Mouse (Mus musculus) A20 (cell line): Measurements from ENCODE around the gene Lrrc9.

Source experiments
- DNase-seq: peaks from one replicate; pipeline ENCODE4 v3.0.0-alpha.2; 2011; ENCODE audit warnings: low read depth, low spot score

Gene Lrrc9

DNA sequence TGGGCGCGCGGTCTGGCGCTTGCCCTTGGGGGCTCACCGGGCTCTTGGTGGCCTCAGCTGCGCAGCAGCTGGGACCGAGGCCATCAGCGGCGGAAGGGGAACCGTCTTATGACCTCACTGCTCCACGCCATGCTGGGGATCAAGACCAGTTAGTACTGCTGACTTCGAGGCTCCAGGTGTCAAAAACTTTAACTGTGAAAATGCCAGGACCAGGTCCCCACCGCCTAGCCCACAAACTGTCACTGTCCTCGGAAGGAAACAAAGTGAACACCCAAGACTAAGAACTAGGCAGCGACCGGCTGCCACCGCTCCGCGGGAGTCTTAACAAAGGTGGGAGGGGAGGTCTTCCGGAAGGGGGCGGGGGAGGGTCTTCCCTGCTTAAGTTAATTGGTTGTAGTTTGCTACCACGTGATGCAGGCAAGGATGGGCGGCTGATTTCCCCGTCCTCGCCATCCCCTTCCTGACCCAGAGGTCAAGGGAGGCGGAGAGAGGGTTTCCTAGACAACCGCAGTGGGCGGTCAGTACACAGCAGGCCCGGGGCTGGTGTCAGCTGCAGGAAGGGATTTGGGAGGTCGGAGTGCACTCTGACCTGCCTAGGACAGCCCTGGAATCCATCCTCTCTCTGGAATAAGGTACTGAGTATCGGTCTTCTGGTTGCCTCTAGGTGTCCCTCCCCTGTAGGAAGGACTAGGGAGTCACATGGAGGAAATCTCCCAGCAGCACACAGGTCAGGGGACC lies at the start of gene Lrrc9:
Gene Lrrc9 (plus strand): TSS at position 28 of the 738 bp plus-strand sequence.
- no peak for DNase-seq

DNA sequence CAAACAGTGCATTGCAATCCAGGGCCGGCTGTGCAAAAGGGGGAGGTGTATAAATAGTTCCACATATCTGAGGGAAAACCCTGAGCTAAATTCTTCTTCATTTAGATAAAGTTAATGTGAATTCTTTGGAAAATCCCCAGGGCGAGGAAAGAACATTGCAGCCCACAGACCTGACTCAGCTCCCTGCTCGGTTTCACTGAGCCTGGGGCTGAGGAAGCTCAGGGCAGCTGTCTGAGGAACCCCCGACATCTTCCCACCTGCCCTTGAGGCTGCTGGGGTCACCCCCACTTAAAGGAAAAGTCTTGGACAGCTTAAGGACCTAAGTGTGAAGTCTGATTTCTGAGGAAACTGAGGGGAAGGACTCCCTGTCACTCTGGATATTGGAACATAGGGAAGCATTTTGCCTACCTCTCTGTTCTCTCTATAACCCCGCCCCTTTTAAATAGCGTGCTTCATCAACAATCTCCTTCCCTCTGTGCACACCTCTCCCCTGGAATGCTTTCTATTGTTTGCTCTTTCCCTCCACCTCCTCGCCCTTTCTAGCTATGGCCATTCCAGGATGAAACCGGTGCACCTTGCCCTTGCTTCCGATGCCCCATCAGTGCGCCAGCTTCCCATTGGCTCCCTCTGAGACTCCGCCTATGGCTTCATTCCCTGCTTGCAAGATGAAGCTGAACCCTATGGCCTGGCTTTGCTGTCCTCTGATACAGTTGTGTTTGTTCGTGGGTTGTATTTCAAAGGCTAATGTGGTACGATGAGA lies 48.4 kb upstream of the Lrrc9 start:
- DNase-seq: no peak

DNA sequence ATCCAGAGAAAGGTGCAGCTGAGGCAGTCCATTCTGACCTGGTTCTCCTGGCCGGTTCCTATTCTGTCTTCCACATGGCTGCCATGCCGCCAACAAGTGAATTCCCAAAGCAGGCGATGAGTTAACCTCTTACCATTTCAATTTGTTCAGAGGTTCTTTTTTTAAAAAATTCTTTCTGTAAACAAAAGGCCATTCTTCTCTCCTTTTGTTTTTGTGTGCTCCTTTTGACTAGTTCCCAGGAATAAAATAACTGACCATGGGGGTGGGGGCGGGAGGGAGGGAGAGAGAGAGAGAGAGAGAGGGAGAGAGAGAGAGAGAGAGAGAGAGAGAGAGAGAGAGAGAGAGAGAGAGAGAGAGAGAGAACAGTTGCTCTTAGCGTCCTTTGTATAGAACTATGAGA lies 36.6 kb upstream of the Lrrc9 start:
- no peak for DNase-seq

DNA sequence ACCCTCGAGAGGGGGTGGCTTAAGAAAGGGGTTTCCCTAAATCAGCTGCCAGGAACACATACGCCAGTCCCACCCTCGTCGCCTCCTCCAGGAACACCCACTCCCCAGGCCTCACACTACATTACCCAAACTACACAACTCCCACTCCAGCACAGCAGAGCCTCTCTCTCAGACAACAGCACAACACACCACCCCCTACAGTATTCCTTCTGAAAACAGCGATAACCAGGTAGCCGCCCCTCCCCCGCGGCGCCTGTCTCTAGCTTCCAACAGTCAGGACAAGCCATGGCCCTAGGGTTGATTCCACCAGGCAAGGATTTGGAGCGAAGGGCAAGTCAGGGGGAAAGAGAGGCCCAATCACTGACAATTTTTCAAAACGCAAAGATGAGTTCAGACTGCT lies 34.5 kb upstream of the Lrrc9 start:
- DNase-seq: no peak

DNA sequence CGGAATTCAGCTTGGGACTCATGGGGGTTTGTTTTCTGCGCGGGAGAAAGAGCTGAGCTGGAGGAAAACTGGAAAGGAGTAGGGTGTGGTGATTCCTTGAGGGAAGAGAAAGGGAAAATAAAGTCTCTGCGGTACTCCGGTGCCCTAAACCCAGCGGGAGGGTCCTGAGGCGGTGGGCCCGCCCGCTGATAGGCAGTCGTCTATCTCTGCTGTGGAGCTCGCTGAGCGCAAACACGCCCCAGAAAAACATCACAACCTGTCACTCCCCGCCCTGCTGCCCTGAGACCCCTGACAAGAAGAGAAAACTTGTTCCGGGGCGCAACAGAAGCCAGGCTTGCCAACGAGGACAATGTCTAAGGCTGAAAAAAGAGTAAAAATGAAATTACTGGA lies 34.0 kb upstream of the Lrrc9 start:
- no peak for DNase-seq

DNA sequence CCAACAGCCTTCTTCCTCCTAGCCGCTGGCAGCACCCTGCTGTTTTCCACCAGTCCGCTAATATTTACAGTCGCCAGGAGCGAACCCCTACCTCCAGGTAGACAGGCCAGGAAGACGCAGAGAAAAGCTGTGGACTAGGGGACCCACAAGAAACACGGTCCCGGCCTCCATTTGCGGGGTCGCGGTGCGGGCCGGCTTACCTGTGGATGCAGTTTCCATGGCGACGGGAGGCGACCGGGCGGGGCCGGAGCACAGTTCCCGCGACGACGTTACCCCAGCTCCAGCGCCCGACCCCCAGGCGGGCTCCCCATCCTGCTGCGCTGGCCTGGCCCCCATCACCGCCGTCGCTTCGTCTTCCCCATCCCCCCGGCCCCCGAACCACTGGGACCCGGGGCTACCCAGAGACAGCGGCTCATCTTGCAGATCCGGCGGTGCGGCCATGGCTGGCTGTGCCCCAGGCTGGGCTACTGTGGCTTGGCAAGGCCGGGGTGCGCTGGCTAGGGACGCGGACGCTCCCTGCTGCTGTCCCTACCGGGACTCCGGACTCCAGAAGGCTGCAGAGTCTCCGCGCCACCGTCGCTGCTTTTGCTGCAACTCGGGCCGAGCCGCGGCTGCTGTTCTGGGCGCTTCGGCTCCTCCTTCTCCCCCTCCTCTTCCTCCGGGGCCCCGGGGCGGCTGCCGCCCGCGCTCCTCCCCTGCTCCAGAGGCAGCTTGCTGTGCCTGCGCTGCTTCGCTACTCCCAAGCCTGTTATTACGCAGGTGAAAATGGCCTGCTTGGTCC lies 33.4 kb upstream of the Lrrc9 start:
- no peak for DNase-seq

DNA sequence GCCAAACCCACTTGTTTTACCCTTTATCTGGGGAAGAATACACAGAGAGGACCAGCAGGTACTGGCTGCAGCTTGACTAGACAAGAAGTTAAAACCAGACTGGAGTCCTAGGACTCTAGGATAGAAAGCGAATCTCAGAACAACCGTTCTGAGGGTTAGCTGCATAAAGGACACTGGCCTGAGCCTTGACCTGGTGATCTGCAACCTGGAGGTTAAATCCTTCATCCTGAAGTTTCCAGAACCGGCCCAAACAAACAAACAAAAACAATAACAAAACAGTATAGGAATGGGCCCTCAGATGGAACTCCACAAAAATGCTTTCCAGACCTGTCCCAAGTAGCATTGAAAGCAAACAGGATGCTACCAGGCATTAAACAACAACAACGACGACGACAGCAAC lies 32.7 kb upstream of the Lrrc9 start, which contains the start of gene Rtn1:
Gene Rtn1 (minus strand): TSS at position 101 of the 400 bp plus-strand sequence.
- no peak for DNase-seq

DNA sequence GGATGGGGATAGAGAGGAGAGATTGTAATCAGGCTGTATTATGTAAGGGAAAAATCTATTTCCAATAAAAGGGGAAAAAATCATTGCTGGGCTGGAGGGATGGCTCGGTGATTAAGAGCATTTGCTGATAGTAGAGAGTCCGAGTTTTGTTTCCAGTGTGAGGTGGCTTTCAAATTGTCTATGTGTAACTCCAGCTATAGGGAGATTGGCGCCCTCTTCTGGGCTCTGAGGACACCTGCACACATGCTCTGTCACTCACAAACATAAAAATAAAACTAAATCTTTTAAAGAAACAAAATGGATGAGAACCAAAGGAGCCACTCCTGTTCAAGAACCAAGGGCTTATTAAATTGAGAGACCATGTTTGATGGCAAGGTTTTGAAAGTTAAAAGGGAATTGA lies 23.9 kb upstream of the Lrrc9 start:
- peak; percentile 41 for DNase-seq

DNA sequence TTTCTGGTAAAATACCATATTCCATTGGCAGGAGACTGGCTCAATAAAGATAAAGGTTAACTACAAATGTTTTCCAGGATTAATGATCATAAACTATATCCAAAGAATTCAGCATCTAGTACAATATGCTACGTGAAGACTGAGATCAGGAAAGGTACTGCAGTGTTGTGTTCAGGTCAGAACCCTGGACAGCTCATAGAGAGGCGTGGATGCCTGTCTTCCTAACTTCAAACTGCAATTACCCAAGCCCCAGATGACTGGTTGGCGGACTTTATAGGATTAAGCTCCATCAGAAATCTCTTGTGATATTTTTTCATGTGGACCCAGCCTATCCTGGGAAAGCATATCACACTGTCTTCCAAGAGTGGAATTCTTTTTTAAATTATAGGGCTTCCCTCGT lies 19.0 kb upstream of the Lrrc9 start:
- DNase-seq: no peak

DNA sequence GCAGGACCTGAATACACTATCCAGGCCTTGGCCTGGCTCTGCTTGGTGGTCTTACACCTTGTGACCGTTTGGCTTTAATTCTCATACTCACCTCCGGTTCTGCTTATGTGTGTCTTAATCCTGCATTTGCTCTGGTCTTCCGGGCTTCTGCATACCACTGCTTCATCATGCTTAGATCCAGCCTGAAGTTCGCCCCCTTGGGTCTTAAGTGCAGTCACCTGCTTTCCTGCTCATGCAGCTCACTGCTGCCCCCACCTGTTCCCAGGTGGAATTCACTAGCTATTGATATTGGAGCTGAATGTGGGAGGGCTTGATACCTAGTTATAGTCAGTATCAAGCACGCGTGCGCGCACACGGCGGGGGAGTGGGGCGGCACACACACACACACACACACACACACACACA lies 13.9 kb upstream of the Lrrc9 start:
- DNase-seq: peak; percentile 61

DNA sequence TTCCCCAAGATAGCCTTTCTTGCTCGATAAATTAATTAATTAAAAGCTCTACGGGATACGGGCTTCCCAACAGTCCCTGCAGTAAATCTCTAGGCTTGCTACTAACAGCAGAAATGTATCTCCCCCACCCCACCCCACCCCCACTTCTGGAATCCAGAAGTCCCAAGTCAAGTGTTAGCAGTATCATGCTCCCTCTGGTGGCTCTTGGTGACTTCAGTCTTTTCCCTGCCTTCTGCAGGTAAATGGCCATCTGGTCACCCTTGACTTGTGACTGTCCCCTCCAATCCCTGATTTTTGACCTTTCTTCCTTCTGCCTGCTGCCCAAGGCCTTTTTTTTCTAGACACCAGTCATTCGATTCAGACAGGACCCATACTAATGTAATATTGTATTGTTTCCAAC lies 9.5 kb upstream of the Lrrc9 start:
- DNase-seq: no peak

DNA sequence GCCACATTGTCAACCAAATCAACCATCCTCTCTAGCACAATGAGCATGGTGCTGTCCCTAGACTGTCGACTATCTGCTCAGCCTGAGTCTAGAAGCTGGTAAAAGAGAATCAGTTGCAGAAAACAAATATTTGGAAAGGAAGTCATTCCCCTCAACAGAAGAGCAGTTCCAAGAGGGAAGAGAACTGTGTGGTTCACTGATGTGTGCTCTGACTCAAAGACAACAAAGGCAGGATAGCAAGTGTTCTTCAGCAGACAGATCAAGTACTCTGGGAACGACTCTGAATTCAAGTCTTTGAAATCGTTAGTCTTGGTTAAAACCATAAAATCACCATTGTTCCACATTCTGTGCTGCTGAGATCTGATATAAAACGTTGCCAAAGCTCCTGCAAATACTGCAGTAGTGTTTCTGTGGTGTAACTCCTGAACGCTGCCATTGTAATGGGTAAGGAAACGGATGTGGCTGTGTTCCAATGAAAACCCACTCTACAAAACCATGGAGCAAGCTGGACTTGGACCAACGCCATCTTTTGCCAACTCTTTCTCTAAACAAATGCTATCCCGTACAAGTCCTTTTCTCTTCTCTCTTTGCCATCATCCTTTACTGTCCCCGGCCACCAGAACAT lies 8.3 kb upstream of the Lrrc9 start:
- DNase-seq: no peak

DNA sequence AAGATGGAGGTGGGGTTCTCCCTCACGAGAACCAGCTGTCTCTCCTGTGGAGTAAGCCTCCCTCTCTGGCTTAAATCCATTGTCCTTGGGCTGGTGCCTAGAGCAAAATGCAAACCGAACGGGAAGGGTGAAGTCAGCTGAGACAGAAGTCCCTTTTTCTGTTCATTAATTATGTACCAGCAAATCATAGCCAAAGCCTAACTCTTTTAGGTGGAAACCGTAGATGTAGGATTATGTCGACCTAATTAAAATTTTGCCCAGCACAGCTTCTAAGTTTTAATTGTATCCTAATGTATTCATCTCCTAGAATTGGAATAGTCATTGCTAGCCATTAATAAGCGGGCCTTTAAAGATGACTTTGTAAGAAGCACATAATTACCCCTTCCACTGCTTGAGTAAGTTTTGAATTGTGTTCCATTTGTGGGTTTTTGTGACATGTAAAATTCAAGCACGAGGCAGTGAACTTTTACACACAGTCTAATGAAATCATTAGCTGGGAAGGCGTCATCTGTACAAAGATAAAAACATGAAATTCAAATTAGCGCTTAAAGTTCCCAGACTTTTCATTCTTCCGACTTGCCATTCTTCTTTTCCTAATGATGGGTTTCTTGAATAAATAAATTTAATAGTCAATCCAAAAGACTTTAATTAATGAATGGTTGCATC lies 3.9 kb upstream of the Lrrc9 start:
- DNase-seq: no peak

DNA sequence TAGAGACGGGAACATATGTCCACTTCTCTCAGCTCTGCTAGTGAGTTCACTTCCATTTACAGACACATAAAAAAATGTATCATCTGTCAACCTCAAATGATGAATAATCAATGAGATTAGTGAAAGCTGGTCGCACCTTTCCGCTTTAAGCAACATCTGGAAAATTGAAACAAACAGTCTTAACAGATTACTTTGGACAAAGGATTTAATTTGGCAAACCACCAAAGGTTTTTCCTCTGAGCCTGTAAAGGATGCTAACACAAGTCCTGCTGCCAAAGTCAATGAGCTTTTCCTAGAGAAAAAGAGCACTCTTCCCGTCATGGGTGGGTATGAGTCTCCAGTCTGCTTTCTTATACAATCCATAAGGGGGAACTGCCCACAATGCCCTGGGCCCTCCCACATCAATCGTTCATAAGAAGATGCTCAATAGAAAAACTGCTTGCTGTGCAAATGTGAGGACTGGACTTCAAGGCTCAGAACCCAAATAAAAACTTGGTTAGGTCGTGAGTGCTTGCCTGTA lies 2.6 kb upstream of the Lrrc9 start:
- no peak for DNase-seq

DNA sequence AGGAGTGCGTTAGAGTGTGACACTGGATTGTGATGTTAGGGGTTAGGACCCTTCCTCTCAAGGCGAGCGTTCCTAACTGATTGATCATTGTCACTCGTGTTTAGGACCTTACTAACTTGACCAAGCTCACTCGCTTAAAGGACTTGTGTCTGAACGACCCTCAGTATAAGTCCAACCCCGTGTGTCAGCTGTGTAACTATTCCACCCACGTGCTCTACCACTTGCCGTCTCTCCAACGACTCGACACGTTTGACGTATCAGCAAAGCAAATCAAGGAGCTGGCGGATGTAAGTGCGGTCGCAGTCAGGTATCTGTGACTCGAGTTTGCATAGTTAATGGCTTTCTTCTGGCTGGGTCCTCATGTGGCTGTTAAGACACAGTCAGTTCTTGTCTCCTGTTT lies 12.3 kb downstream of the Lrrc9 start:
- no peak for DNase-seq

DNA sequence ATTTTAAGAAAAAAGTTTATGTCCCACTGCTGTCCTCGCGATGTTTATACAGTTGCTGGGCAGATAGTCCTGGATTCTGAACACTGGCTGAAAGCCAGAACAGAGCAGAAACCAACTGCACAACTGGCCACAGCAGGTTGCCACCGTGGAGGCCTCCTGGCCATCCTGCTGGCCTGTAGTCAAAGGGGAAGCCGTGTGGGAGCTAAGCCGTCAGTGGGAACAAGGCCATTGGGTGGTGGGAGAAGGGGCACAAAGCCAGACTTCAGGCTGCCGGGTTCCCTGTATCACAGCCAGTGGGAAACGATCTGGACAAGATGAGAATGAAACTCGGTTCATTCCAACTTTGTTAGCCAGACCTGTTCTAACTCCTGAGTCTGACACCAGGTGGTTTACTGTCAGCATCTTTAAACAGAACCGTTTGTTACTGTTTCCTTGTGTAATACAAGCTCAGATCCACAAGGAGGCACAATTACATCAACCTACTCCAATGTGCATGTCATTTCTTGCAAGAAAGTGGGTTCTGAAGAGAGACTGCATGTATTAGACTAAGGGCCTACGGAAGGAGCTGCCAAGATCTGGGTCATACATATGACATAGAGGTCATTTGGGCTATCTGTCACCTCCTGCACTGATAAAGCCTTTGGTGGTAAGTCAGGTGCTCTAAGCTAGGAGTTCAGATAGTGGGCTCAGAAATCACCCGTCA lies 19.7 kb downstream of the Lrrc9 start:
- no peak for DNase-seq

DNA sequence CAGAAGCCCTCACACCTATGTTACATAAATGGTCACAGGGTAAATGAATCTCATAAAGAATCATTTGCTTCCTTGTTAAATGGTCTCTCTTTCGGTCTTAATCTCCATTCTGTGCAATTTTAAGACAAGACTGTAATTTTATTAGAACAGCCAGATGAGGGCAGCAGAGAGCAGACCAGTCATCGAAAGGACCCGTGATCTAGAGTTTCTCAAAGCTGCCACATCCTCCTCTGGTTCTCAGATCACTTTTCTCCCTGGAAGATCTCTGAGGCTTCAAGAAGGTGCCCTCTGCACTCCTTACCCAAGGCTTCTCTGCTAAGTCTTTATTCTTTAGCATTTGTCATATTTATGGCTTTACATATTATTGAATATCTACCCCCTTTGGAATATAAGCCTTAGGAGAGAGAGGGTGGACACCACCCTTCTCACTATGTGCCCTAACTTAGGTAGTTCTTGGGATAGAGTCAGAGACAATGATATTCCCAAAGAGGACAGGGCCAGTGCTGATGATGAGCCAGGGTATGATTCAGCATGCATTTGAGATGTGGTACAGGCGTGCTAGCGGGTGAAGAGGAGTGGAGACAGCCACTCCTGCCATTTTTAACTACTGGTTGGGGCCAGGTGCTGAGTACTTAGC lies 20.3 kb downstream of the Lrrc9 start:
- DNase-seq: peak; percentile 70

DNA sequence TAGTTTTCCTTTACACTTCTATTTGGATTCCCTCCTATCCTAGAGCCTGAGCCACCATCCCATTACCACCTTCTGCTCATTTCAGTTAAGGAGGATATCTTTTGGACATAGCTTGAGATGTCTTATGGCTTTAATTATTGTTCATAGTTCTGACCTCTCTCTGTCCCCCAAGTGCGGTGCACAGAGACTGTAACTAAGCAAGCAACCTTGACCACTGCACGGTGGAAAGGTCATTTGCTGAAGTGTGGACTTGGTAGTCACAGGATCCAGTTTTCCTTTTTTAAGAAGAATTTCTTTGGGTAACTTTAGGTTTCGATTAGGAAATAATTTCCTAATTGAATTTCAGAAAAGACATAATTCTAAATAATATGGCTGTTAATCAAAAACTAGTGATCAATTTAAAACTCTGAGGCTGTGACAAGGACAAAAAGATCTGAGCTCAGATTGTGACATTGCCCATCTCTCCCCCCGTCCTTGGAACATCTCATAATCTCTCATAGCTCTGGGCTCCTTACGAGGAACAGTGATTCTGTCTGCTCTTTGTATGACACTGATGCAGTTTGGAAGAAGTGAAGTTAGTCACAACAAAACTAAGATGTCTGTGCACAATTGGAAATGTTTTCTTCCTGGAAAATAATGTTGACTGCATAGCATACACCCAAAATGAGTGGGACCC lies 24.3 kb downstream of the Lrrc9 start:
- no peak for DNase-seq

DNA sequence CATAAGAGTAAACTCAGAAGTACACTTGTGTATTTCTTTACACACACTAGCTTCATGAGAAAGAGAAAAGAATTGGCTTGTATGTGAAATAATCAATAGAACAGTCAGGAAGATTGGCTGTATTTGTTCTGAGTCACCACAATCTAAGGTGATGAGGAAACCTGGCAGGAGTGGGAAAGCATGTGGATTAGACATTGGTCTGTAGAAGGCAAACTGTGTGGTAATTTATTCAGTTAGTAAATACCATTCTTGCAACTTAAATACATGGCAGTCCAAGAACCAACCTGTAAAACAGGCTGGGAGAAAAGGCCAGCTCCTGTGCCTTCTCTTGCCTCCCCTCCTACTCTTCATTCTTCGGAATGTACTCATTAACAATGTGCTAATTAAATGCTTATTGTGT lies 25.6 kb downstream of the Lrrc9 start:
- no peak for DNase-seq

DNA sequence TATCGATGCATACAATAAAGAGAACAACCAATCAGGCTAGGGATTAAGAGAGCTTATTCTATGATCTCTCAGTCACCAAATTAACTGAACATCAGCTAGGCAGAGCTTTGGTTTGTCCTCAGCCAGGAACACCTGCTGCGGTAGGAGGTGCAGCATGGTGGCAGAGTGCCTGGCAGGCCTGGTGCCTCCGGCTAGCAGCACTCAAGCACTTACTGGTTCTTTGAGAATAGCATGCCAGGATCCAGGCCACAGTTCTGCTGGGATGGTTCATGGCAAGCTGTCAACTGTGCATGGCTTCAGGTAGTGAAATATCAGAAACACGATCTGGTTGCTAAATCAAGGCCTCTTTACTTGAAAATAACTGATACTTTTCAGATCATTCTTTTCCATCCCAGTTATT lies 26.1 kb downstream of the Lrrc9 start:
- DNase-seq: no peak
